Mouse (Mus musculus): ENCODE results near the gene Apol6. TPM values are rescaled to one million over a fixed set of nuclear protein-coding genes. Genes with fewer than 3 reads are reported as not detected.

The Apol6 gene
- polyA plus RNA-seq, 1 experiment = 0.51 TPM

- WGBS = 73% methylated on average over 3 of the region's 3 CpGs
- no peak for DNase-seq (ENCODE audit: low read depth in 1 of 2, low spot score in 2 of 2)
- H3K27me3 ChIP-seq (ENCODE audit: control insufficient read depth, insufficient read depth, low read length) = no peaks in the 10 kb centered on the region
- H3K4me1 ChIP-seq (ENCODE audit: control insufficient read depth, insufficient read depth, insufficient read length) = no peaks in the 10 kb centered on the region
- no peak overlapping the region for H3K27ac ChIP-seq (ENCODE audit: insufficient read depth, low read length)
- TF ChIP-seq POLR2A (IDR thresholded peaks at IDR 0.05; ENCODE audit: low read depth, low read length) (no peak), CTCF (IDR thresholded peaks at IDR 0.05; ENCODE audit: extremely low read depth, insufficient read depth, insufficient read length, insufficient replicate concordance) (no peak)
- no peak overlapping the region for H3K4me3 ChIP-seq (ENCODE audit: extremely low read depth, insufficient read depth, insufficient read length)
- no peaks in the 10 kb centered on the region for H3K36me3 ChIP-seq (ENCODE audit: control insufficient read depth, insufficient read depth, low read length)
Observed at GRCm38 (mm10) chr15:77099756-77100155, 55.2 kb downstream of the Apol6 start.

- Histone ChIP-seq H3K36me3 (ENCODE audit: control insufficient read depth, insufficient read depth, low read length) (no peaks in the 10 kb centered on the region), H3K4me1 (ENCODE audit: control insufficient read depth, insufficient read depth, insufficient read length) (no peaks in the 10 kb centered on the region), H3K27me3 (ENCODE audit: control insufficient read depth, insufficient read depth, low read length) (no peaks in the 10 kb centered on the region), H3K27ac (ENCODE audit: insufficient read depth, low read length) (no peak overlapping the region), H3K4me3 (ENCODE audit: extremely low read depth, insufficient read depth, insufficient read length) (no peak overlapping the region)
- no peak for DNase-seq (ENCODE audit: low read depth in 1 of 2, low spot score in 2 of 2)
- WGBS = 89% methylated on average over 5 of the region's 5 CpGs
- no peak for TF ChIP-seq POLR2A (IDR thresholded peaks at IDR 0.05; ENCODE audit: low read depth, low read length)
- no peak for TF ChIP-seq CTCF (IDR thresholded peaks at IDR 0.05; ENCODE audit: extremely low read depth, insufficient read depth, insufficient read length, insufficient replicate concordance)
Observed at GRCm38 (mm10) chr15:77102685-77103084, 58.2 kb downstream of the Apol6 start.

GRCm38 (mm10) chr15:77104349-77105158 lies 60.0 kb downstream of the Apol6 start:
- Histone ChIP-seq H3K27ac (ENCODE audit: insufficient read depth, low read length) (no peak overlapping the region), H3K4me3 (ENCODE audit: extremely low read depth, insufficient read depth, insufficient read length) (no peak overlapping the region), H3K27me3 (ENCODE audit: control insufficient read depth, insufficient read depth, low read length) (no peaks in the 10 kb centered on the region), H3K36me3 (ENCODE audit: control insufficient read depth, insufficient read depth, low read length) (no peaks in the 10 kb centered on the region), H3K4me1 (ENCODE audit: control insufficient read depth, insufficient read depth, insufficient read length) (no peaks in the 10 kb centered on the region)
- DNase-seq (ENCODE audit: low read depth in 1 of 2, low spot score in 2 of 2) = no peak
- TF ChIP-seq CTCF (IDR thresholded peaks at IDR 0.05; ENCODE audit: extremely low read depth, insufficient read depth, insufficient read length, insufficient replicate concordance) = no peak
- TF ChIP-seq POLR2A (IDR thresholded peaks at IDR 0.05; ENCODE audit: low read depth, low read length) = no peak
- WGBS = 90% methylated on average over 10 of the region's 10 CpGs

GRCm38 (mm10) chr15:77105273-77105672 lies 60.7 kb downstream of the Apol6 start:
- H3K27me3 ChIP-seq (ENCODE audit: control insufficient read depth, insufficient read depth, low read length) = no peaks in the 10 kb centered on the region
- no peak overlapping the region for H3K27ac ChIP-seq (ENCODE audit: insufficient read depth, low read length)
- H3K4me3 ChIP-seq (ENCODE audit: extremely low read depth, insufficient read depth, insufficient read length) = no peak overlapping the region
- H3K4me1 ChIP-seq (ENCODE audit: control insufficient read depth, insufficient read depth, insufficient read length) = no peaks in the 10 kb centered on the region
- 94% methylated on average over 10 of the region's 10 CpGs for WGBS
- no peak for DNase-seq (ENCODE audit: low read depth in 1 of 2, low spot score in 2 of 2)
- TF ChIP-seq POLR2A (IDR thresholded peaks at IDR 0.05; ENCODE audit: low read depth, low read length) = no peak
- no peak for TF ChIP-seq CTCF (IDR thresholded peaks at IDR 0.05; ENCODE audit: extremely low read depth, insufficient read depth, insufficient read length, insufficient replicate concordance)
- no peaks in the 10 kb centered on the region for H3K36me3 ChIP-seq (ENCODE audit: control insufficient read depth, insufficient read depth, low read length)

Other genes starting within 250 kb of the Apol6 start
- gene Zfp251, start 173.3 kb upstream of the Apol6 start, polyA plus RNA-seq (2012; rRNA removed) = 7.2 and 7.7 TPM in 2 replicates
- 3.7 and 3.9 TPM in 2 replicates for gene Zfp7, start 165.5 kb upstream of the Apol6 start, polyA plus RNA-seq (2012; rRNA removed)
- gene Gm49527, start 165.4 kb upstream of the Apol6 start, polyA plus RNA-seq (2012; rRNA removed) = 0.37 TPM in 1 of 2 replicates, not detected in the other
- gene Zfp647, start 119.3 kb upstream of the Apol6 start, polyA plus RNA-seq (2012; rRNA removed) = 1.4 and 1.9 TPM in 2 replicates
- 11.9 and 14.2 TPM in 2 replicates for gene 1110038F14Rik, start 96.2 kb upstream of the Apol6 start, polyA plus RNA-seq (2012; rRNA removed)
- 0.08 and 0.91 TPM in 2 replicates for gene Mb, start 5.9 kb downstream of the Apol6 start, polyA plus RNA-seq (2012; rRNA removed)

Data from spleen, adult 2 months (tissue).